Mouse (Mus musculus) liver, embryonic 14.5 days (tissue): ENCODE measurements around the gene Sugct. TPM values are rescaled to one million over a fixed set of nuclear protein-coding genes. Genes with fewer than 3 reads are reported as not detected.

Source experiments
- ATAC-seq: fragments of 200-750 bp; cut with Nextera tagmentation; 2 replicates; pipeline ENCODE4 v1.8.0; 2017; ENCODE audit warnings: moderate number of reproducible peaks, mild to moderate bottlenecking, moderate library complexity; ENCODE audit not compliant: insufficient read depth
- DNase-seq, 3 experiments: peaks; one replicate each; pipeline ENCODE4 v3.0.0-alpha.2; 2012 to 2013; ENCODE audit warnings: low read depth in 3 of 3, low spot score in 3 of 3
- H3K27ac ChIP-seq: fragments of 300-500 bp; sonication (generic); 2 replicates; pipeline ENCODE4 v1.5.1; 2014; ENCODE audit warnings: moderate library complexity, mild to moderate bottlenecking, control low read depth, inconsistent platforms
- H3K27me3 ChIP-seq: fragments of 300-500 bp; sonication (generic); 2 replicates; pipeline ENCODE4 v1.6.1; 2014; ENCODE audit warnings: mild to moderate bottlenecking, low read length, moderate library complexity; ENCODE audit not compliant: control insufficient read depth, insufficient read depth
- H3K36me3 ChIP-seq: fragments of 300-500 bp; sonication (generic); replicated peaks from 2 replicates; pipeline ENCODE4 v1.6.1; 2014; ENCODE audit warnings: low read depth; ENCODE audit not compliant: control insufficient read depth, insufficient read depth
- H3K4me1 ChIP-seq, 2 experiments: fragments of 200-500 bp in 1 of 2; fragments of 300-500 bp in 1 of 2; sonication (generic) in 1 of 2; replicated peaks; 2 replicates each; pipeline ENCODE4 v1.6.1; 2012 to 2014; ENCODE audit warnings: antibody characterized with exemption in 1 of 2, inconsistent platforms in 1 of 2, low read length in 1 of 2; ENCODE audit not compliant: control insufficient read depth in 2 of 2, insufficient read depth in 2 of 2
- H3K4me2 ChIP-seq: fragments of 300-500 bp; sonication (generic); 2 replicates; pipeline ENCODE4 v1.6.1; 2014; ENCODE audit warnings: low read depth, mild to moderate bottlenecking, control low read depth, moderate library complexity
- H3K4me3 ChIP-seq, 2 experiments: fragments of 200-500 bp in 1 of 2; fragments of 300-500 bp in 1 of 2; sonication (generic) in 1 of 2; 2 replicates each; pipeline ENCODE4 v1.5.1; 2012 to 2014; ENCODE audit warnings: low read depth in 2 of 2, low read length in 2 of 2, mild to moderate bottlenecking in 2 of 2, control low read depth in 1 of 2, inconsistent platforms in 1 of 2, moderate library complexity in 1 of 2; ENCODE audit not compliant: insufficient read depth in 1 of 2
- H3K9ac ChIP-seq: fragments of 300-500 bp; sonication (generic); replicated peaks from 2 replicates; pipeline ENCODE4 v1.6.1; 2014; ENCODE audit warnings: mild to moderate bottlenecking, control low read depth, moderate library complexity
- H3K9me3 ChIP-seq: fragments of 300-500 bp; sonication (generic); 2 replicates; pipeline ENCODE4 v1.6.1; 2016; ENCODE audit warnings: low read length, mixed read lengths; ENCODE audit not compliant: control insufficient read depth
- CTCF ChIP-seq: IDR thresholded peaks from 2 replicates; pipeline ENCODE4 v1.5.1; 2016; ENCODE audit warnings: antibody characterized with exemption, low read depth, control low read depth
- EP300 ChIP-seq: IDR thresholded peaks from 2 replicates; pipeline ENCODE4 v1.6.1; 2016; ENCODE audit warnings: antibody characterized with exemption, low read depth
- WGBS: fragments of 180-500 bp; shearing (Covaris S2); extraction: QIAGEN DNeasy Blood & Tissue Kit; methylation state at CpG from one replicate; pipeline ENCODE4 v1.1.7; 2014; ENCODE audit not compliant: insufficient replicate concordance; 5-methylcytosine and 5-hydroxymethylcytosine counted together
- polyA plus RNA-seq, 2 experiments: library from polyadenylated mRNA; depleted of rRNA in 1 of 2; stranded (reverse) in 1 of 2; unstranded in 1 of 2; fragments of >200 nt; fragmentation: Nextera tagmentation in 1 of 2; extraction: Ambion mirVana in 1 of 2; gene quantifications; 2 replicates each; pipeline versions ENCODE4 v1.2.1 to v1.2.3; 2012 to 2014

The Sugct gene
- polyA plus RNA-seq, 2 experiments = 1.4 to 2.9 TPM

DNA sequence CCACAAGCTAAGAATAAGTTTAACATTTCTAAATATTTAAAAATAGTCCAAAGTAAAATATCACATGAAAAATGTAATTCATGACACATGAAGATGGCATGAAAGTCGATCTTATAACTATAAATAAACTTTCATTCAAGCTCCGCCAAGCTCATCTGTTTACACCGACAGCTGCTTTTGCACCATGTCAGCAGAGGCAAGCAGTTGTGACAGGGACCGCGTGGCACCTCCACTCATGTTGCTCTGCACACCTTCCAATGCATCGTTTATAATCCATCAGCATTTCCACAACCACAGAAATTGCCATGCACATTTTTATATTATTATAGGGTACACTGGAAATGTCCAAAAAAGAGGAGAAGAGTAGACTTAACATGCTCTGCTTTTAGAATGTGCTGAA is 273.5 kb downstream of the Sugct start:
- Histone ChIP-seq H3K4me1 (no peaks in the 10 kb centered on the region), H3K4me3 (no peak overlapping the region), H3K9ac (no peak overlapping the region), H3K9me3 (no peaks in the 10 kb centered on the region), H3K4me2 (no peak overlapping the region), H3K27me3 (no peaks in the 10 kb centered on the region), H3K27ac (no peak overlapping the region), H3K36me3 (no peaks in the 10 kb centered on the region)
- no peak for DNase-seq
- TF ChIP-seq CTCF (no peak), EP300 (no peak)
- no peak for ATAC-seq
- WGBS = 68% methylated on average over 6 of the region's 6 CpGs

DNA sequence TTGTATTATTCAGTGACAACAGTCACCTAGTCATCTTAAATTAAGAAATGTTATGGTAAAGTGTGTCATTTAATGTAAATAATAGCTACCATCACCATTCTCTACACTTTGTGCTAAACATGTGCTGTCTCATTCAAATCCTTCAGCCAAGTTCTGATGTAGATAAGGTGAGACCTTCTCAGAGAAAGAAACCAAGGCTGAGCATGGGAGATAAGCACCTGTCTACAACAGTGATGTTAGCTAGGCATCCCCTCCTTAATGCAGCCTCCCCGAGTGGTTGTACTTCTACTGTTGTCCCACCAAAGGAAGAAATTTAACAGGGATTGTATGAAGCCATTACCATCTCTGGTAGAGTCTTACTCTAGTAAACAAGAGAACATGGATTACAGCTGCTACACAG is 274.8 kb downstream of the Sugct start:
- Histone ChIP-seq H3K4me1 (no peaks in the 10 kb centered on the region), H3K4me3 (no peak overlapping the region), H3K27ac (no peak overlapping the region), H3K9me3 (no peaks in the 10 kb centered on the region), H3K36me3 (no peaks in the 10 kb centered on the region), H3K9ac (no peak overlapping the region), H3K4me2 (no peak overlapping the region), H3K27me3 (no peaks in the 10 kb centered on the region)
- TF ChIP-seq CTCF (no peak), EP300 (no peak)
- DNase-seq = no peak
- no peak for ATAC-seq
- 30% methylated on average over 1 of the region's 1 CpGs for WGBS

DNA sequence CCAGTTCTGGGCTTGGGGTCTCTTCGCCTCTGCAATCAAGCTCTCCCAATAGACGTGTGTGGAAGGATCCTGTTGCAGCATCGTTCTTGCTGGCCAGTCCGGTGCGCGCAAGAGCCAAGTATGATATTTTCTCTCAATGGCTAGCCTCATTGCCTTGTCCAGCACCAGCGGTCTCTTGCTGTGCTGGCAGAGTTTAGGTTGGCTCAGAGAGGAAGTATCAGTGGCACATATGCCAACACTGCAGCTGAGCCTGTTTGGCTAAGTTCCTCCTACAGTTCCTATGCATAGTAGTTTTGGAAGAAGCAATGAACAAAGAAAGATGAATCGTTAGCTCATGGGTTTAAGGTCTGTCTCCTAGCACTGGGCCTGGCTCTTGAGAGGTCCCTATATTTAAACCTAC is 352.5 kb downstream of the Sugct start:
- H3K4me3 ChIP-seq = no peak overlapping the region
- no peak overlapping the region for H3K9ac ChIP-seq
- ATAC-seq = no peak
- H3K27ac ChIP-seq = no peak overlapping the region
- TF ChIP-seq EP300 (no peak), CTCF (no peak)
- H3K27me3 ChIP-seq = no peaks in the 10 kb centered on the region
- DNase-seq = no peak
- H3K4me1 ChIP-seq = no peaks in the 10 kb centered on the region
- 81% methylated on average over 8 of the region's 8 CpGs for WGBS
- no peaks in the 10 kb centered on the region for H3K36me3 ChIP-seq
- no peaks in the 10 kb centered on the region for H3K9me3 ChIP-seq
- no peak overlapping the region for H3K4me2 ChIP-seq

DNA sequence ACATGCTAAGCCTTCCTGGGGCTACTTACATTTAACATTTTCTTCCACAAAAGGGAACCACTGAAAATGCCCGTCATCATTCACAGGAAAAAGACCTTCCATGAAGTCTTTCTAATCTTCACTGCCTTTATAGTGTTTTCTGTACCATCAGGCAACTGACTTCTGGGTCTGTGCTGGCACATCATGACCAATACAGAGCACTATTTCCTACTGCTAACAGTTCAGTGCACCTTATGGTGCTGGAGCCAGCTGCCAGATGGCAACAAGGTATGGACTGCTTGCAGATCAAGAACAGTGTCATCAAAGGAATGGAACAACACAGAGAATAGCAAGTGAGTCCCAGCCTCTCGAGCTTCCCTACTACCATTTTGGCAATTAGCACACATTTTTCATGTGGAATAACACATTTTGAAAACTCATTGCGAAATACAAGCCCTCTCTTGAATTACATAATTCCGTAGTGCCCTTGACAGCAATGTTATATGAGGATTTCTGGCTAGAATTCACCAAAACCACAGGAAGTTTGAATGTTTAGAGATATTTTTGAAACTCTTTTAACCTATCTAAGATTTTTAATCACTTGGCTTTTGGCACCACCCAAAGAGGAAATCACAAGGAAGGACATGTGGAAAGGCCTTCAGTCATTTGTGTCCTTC is 359.3 kb downstream of the Sugct start:
- H3K4me1 ChIP-seq = no peaks in the 10 kb centered on the region
- 37% methylated on average over 4 of the region's 4 CpGs for WGBS
- H3K4me2 ChIP-seq = no peak overlapping the region
- no peak for DNase-seq
- H3K9ac ChIP-seq = no peak overlapping the region
- no peak for ATAC-seq
- no peaks in the 10 kb centered on the region for H3K9me3 ChIP-seq
- H3K27ac ChIP-seq = no peak overlapping the region
- TF ChIP-seq CTCF (no peak), EP300 (no peak)
- no peaks in the 10 kb centered on the region for H3K27me3 ChIP-seq
- H3K4me3 ChIP-seq = no peak overlapping the region
- H3K36me3 ChIP-seq = no peaks in the 10 kb centered on the region

DNA sequence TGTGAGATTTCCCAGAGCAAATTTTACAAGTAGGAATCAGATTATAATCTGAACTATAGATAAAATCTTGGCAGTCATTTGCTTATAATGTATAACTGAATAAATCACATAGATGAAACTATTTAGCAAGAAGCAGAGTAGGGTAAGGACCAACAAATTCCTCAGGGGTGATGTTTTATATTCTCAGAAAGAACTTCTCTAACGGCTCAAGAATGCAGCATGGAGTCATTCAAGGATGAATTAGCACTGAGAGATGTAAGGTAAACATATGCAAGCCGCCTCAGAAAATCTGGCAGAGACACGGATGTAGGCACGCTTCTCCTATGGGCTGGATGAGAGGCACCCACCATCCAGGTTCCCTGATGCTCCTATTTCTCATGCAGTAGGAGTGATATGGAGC is 368.5 kb downstream of the Sugct start:
- Histone ChIP-seq H3K4me3 (no peak overlapping the region), H3K36me3 (no peaks in the 10 kb centered on the region), H3K27me3 (no peaks in the 10 kb centered on the region), H3K4me2 (no peak overlapping the region), H3K27ac (no peak overlapping the region), H3K9ac (no peak overlapping the region), H3K9me3 (no peaks in the 10 kb centered on the region), H3K4me1 (no peaks in the 10 kb centered on the region)
- no peak for ATAC-seq
- TF ChIP-seq EP300 (no peak), CTCF (no peak)
- DNase-seq = no peak
- 62% methylated on average over 4 of the region's 4 CpGs for WGBS
